Mouse (Mus musculus): ENCODE measurements around the gene Smim12.

Smim12 gene

GRCm38 (mm10) chr4:127236631-127237030 is 7.0 kb upstream of the Smim12 start:
- DNase-seq: no peak

GRCm38 (mm10) chr4:127237271-127237670 is 6.3 kb upstream of the Smim12 start:
- no peak for DNase-seq

GRCm38 (mm10) chr4:127242696-127243095 is 888 bp upstream of the Smim12 start:
- DNase-seq: no peak

- DNase-seq: no peak
These were observed 369 bp downstream of the Smim12 start for GRCm38 (mm10) chr4:127243953-127244352.

GRCm38 (mm10) chr4:127249701-127250349 is 6.2 kb downstream of the Smim12 start:
- DNase-seq: peak; percentile 90 to 99

DNA sequence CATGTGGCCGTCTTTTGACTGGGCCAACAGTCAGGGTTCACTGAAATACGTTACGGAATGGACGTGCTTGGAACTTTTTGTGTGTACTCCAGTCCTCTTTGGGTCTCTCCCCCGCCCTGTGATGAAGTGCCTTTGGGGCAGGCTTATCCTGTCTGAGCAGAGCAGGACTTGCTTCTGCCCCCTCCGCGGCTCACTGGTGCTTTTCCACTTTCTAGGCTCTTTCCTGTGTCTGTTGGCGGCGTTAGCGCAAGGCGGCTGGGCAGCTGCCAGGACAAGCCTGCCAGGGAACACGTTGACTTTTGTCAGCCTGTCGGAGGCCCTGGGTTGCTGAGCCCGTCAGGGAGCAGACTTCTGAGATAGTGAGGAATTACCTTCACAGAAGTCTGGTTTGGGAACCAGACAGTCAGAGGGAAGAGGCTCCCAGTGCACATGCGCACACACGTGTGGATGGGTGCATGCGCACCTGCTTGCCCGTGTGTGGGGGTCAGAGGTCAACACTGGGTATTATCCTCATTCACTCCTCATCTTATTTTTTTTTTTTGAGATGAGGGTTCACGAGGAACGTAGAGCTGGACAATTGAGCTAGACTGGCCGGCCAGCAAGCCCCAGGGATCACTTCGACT is 8.5 kb downstream of the Smim12 start:
- DNase-seq: peak; percentile 72 to 77

DNA sequence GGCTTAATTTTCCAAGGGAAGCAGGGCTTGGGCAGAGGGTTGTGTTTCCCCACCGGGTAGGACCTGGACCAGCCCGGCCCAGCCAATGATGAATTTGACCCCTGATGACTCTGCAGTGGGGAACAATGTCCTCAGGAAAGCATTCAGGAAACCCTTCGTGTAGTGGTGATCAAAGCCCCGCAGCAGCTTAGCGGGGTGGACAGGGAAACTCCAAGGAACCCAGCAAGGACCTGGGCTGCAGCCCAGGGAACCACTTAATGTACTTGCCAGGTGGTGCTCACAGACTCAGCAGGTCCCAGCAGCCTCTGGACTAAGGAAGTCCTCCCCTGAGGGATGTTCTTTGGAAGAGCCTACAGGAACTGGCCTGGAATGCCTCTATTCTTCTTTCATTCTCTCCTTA is 13.2 kb downstream of the Smim12 start:
- no peak for DNase-seq

DNA sequence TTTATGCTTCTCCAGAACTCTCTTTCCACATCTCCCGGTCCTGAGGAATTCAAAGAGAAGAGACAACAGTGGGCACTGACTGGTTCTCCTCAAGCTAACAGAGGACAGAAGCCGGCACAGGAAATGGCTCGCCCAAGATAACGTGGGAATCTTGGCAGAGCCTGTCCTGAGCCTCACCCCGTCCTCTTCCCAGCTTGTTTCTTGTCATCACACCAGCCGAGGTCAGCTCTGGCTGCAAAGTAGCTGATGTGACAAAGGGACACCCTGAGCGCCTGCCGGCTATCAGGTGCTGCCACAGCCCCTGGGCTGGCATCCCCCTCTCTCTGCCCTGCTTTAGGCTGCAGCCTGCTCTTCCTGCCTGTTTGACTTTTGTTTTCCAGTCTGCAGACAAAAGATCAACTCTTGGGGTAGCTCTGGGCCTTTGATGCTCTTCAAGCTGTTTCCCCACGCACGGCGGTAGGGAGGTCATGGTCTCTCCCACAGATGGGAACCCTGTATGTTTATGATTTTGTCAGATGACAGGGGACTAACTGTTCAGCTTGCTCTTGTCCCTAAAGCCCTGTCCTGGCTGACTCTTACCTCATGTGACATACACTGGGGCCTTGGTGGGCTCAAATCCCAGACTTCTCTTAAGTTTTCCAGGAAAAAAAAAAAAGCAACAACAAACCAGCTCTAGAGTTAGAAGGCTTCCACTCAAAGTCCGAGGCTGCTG is 14.8 kb downstream of the Smim12 start:
- DNase-seq: no peak

DNA sequence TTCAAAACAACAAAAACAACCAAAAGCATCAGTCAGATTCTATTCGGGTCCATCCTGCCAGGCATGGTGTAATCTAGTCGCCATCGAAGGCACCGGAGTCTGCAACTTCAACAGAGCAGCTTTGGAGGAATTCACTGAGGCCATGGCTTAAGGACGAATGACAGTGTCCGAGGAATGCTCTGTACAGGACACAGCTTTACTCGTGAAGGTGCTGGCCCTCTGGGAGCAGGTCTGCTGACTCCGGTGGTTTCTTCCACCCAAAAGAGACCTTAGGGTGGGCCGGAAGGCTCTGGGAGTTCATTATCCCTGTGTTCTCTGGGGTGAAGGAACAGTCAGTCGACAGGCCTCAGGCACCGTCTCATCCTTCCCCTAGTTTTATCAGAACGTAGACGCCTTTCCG is 18.0 kb downstream of the Smim12 start:
- DNase-seq: no peak

DNA sequence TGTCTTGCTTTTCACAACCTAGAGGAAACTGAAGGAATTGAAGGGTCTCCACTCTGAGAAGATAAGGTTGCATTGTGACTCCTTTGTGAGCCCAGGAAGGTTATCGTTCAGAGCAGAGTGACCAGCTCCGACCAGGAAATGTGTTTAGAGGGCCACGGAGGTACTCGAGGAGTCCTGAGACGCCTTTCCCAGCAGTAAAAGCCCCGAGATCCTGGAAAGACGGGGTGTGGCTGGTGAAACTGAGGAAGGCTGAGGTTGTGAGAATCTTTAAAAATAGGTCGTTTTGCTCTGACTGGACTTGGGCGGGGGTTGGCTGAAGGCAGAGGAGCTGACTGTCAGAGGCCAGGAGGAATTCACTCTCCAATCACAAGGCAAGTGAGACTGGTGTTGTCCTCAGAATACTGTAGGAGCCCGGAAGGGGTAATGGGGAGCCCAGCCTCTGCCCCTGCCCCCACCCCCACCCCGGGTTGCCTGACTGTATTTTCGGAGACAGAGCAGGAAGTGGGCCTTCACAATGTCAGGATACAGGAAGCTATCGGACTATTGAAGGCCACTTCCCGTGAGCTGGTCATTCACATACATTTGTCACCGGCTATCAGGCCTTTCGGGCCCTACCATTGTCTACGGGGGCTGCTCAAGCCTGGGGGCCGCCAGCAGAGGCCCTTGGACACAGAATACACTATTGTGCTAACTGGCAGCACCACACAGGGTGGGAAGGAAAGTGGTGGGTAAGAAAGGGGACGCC is 20.0 kb downstream of the Smim12 start:
- DNase-seq: peak; percentile 20 to 39

GRCm38 (mm10) chr4:127264183-127264554 is 20.6 kb downstream of the Smim12 start:
- DNase-seq: no peak

GRCm38 (mm10) chr4:127278451-127279001 is 34.9 kb downstream of the Smim12 start:
- peak; percentile 29 to 44 for DNase-seq

- no peak for DNase-seq
These were observed 35.7 kb downstream of the Smim12 start for GRCm38 (mm10) chr4:127279241-127279640.

DNA sequence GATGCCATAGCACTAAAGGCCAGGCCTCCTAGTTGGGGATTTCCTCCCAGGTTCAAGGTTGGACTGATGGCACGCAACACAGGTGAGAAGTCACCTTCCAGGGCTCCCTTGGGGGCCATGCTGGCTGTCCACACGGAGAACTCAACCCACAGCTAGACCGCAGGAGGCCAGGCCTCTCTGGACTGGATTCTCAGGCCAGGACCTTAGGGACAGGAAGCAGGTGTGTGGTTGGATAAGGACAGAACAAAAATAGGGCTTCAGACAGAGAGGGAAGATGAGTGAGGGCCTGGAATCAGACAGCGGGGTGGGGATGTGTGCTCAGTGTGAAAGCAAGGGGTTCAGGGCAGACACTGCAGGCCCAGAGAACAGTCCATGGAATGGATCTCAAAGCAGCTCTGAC is 43.3 kb downstream of the Smim12 start:
- no peak for DNase-seq

- peak in 1 of 2 experiments; percentile 22 for DNase-seq
These were observed 45.5 kb downstream of the Smim12 start for GRCm38 (mm10) chr4:127289039-127289548.

DNA sequence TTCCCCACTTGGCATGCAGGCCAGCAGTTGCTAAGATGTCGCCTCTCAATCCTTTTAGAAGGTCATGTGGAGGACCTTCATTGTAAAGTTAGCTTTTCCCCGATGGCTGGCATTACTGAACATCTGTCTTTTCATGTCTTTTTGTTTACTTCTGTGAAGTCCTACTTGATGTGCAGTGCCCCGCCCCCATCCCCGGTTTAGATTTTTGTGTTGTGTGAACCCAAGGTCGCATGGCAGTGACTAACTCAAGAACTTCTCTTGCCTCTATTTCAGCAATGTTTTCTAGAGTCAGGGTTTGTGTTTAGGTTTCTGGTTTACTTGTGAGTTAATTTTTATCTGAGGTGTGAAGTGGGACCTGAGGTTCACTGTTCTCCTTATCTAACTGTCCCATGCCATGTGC is 49.0 kb downstream of the Smim12 start:
- DNase-seq: no peak

Data from kidney, adult 8-10 months (tissue).